Mouse (Mus musculus) myocyte (in vitro differentiated cells): ENCODE data around the gene Polh.

ENCODE experiments used
- CEBPB ChIP-seq: IDR thresholded peaks from 2 replicates; pipeline ENCODE4 v1.6.1; 2011; ENCODE audit warnings: mild to moderate bottlenecking, moderate library complexity; ENCODE audit not compliant: poor library complexity, insufficient read depth, severe bottlenecking
- E2F4 ChIP-seq: IDR thresholded peaks from one replicate; pipeline ENCODE4 v1.6.1; 2011; ENCODE audit warnings: mild to moderate bottlenecking, control low read depth, moderate library complexity; ENCODE audit not compliant: insufficient read depth
- MAX ChIP-seq: IDR thresholded peaks from one replicate; pipeline ENCODE4 v1.6.1; 2011; ENCODE audit warnings: low read depth, mild to moderate bottlenecking, control low read depth
- MYOD1 ChIP-seq, 3 experiments: IDR thresholded peaks; one replicate each; pipeline ENCODE4 v1.6.1; 2011; ENCODE audit warnings: control low read depth in 2 of 3, low read depth in 2 of 3, mild to moderate bottlenecking in 2 of 3, moderate library complexity in 1 of 3; ENCODE audit not compliant: insufficient read length in 2 of 3, control insufficient read depth in 1 of 3
- MYOG ChIP-seq, 3 experiments: IDR thresholded peaks; one replicate each; pipeline ENCODE4 v1.6.1; 2011; ENCODE audit warnings: control low read depth in 2 of 3, low read depth in 2 of 3, mild to moderate bottlenecking in 2 of 3; ENCODE audit not compliant: insufficient read length in 2 of 3, control insufficient read depth in 1 of 3, insufficient read depth in 1 of 3
- POLR2A ChIP-seq: IDR thresholded peaks from one replicate; pipeline ENCODE4 v1.6.1; 2011; ENCODE audit warnings: low read depth, mild to moderate bottlenecking, control low read depth, moderate library complexity; ENCODE audit not compliant: insufficient read length
- POLR2AphosphoS2 ChIP-seq: IDR thresholded peaks from one replicate; pipeline ENCODE4 v1.6.1; 2011; ENCODE audit warnings: low read depth, control low read depth; ENCODE audit not compliant: insufficient read length
- REST ChIP-seq: IDR thresholded peaks from one replicate; pipeline ENCODE4 v1.6.1; 2011; ENCODE audit warnings: mild to moderate bottlenecking, control low read depth, moderate library complexity; ENCODE audit not compliant: insufficient read depth, insufficient read length
- SRF ChIP-seq: IDR thresholded peaks from one replicate; pipeline ENCODE4 v1.6.1; 2011; ENCODE audit warnings: low read depth; ENCODE audit not compliant: control insufficient read depth, insufficient read length
- TCF12 ChIP-seq: IDR thresholded peaks from one replicate; pipeline ENCODE4 v1.6.1; 2011; ENCODE audit warnings: mild to moderate bottlenecking, control low read depth; ENCODE audit not compliant: poor library complexity, insufficient read depth, severe bottlenecking
- TCF3 ChIP-seq: IDR thresholded peaks from one replicate; pipeline ENCODE4 v1.6.1; 2011; ENCODE audit warnings: low read depth, control low read depth; ENCODE audit not compliant: insufficient read length
- USF1 ChIP-seq: IDR thresholded peaks from one replicate; pipeline ENCODE4 v1.6.1; 2011; ENCODE audit warnings: low read depth, mild to moderate bottlenecking, control low read depth, moderate library complexity

- TF ChIP-seq TCF12 (no peak), USF1 (no peak), MYOG (IDR thresholded peaks at IDR 0.05; ENCODE audit: control insufficient read depth in 1 of 3, insufficient read depth in 1 of 3, insufficient read length in 2 of 3, low read depth in 2 of 3) (no peak), POLR2A (no peak), MAX (no peak), POLR2AphosphoS2 (no peak), TCF3 (no peak), MYOD1 (IDR thresholded peaks at IDR 0.05; ENCODE audit: control insufficient read depth in 1 of 3, insufficient read length in 2 of 3, low read depth in 2 of 3) (no peak), CEBPB (no peak), E2F4 (no peak), SRF (no peak), REST (no peak)
Observed at GRCm38 (mm10) chr17:46164301-46164700, 38.1 kb downstream of the Polh start.
